Mouse (Mus musculus) adrenal gland, postnatal 4 days (tissue): ENCODE results near the gene Pabpc4. TPM values are rescaled to one million over a fixed set of nuclear protein-coding genes. Genes with fewer than 3 reads are reported as not detected.

ENCODE experiments used
- DNase-seq, 2 experiments: peaks; one replicate each; pipeline ENCODE4 v3.0.0; 2021 to 2022; ENCODE audit warnings: low spot score in 2 of 2, mixed read lengths in 2 of 2
- total RNA-seq, 2 experiments: library from RNA; stranded (reverse); gene quantifications; 2 replicates each; pipeline ENCODE4 v1.2.3; 2021

The Pabpc4 gene
- total RNA-seq, 2 experiments from 2014 or later, result 104 to 119 TPM

DNA sequence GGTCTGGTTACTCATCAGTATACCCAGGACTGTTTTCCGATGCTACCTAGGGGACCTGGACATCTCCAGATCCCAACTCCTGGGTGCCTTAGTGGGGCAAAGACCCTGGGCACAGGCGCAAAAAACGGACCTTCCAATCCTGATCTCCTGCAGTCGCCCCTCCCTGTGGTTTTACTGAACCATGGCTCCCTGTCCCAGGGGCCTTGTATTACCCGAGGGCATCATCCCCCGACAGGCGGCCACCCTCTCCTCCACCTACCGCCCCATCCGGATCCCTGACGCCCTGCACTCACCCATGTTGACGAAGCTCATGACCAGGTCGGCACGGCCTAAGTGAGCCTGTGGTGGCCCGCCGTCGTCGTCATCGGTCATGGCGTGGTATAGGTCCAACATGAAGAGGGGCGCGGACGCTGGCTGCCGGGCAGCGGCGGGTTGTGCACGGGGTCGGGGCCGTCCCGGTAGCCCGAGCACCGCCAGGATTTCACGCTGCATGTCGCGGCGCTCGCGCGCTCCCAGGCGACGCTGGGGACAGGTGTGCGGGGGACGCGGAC lies 80.0 kb downstream of the Pabpc4 start:
- no peak for DNase-seq

DNA sequence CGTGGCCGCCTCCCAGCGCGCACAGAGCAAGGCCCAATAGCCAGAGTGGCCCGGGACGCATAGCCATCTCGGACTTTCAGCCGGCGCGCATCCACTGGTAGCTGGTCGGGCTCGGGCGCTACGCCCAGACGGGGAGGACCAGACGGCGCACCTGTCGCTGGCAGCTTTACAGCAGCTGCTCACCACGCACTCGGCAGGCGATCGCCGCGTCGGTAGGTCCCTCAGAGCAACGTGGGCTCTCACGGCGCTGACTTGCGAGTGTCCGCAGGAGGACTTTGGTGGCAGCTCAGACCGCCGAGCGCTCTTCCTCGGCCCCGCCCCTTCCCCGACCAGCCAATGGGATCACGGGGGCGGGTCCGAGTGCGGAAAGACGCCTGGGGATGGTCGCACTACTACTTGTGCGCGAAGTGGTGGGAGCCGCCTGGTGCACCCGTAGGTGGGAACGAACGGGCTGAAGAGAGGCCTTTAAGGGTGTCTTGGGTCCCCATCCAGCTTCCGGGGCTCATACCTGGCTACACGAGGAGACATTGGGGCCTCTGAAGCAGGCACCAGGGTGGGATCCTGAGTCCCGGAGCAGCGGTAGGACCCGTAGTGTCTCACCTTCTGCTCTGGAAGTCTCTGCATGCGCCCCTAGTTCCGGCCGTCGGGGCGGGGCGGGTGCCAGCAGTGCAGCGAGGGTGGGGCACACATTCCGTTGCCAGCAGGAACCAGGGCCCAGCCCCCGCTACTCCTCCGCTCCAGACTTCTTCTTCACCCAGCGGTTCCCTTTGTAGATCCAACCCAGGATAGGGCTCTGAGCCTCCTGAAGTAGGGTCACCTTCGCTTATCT lies 80.7 kb downstream of the Pabpc4 start, which contains the start of gene Bmp8a:
Gene Bmp8a (minus strand): TSS at position 611 of the 829 bp plus-strand sequence.
- peak in 1 of 2 experiments; percentile 47 for DNase-seq

- DNase-seq, result no peak
Observed at GRCm38 (mm10) chr4:123343471-123343789, 81.3 kb downstream of the Pabpc4 start.

Other genes with a start within 250 kb of the Pabpc4 start
- 10 to 100 TPM; 19.1 to 19.7 TPM for gene Trit1, start 245.8 kb upstream of the Pabpc4 start, total RNA-seq
- under 1 TPM in 1 of 2 experiments, not detected in 1; 0.20 TPM for gene Bmp8b, start 157.2 kb upstream of the Pabpc4 start, total RNA-seq
- not detected for gene Oxct2b, start 146.1 kb upstream of the Pabpc4 start, total RNA-seq
- 10 to 100 TPM; 57.1 to 57.8 TPM for gene Ppie, start 122.4 kb upstream of the Pabpc4 start, total RNA-seq
- gene Hpcal4, start 79.1 kb upstream of the Pabpc4 start, total RNA-seq, result 1 to 10 TPM; 3.1 to 5.5 TPM
- 10 to 100 TPM; 15.3 to 15.7 TPM for gene Nt5c1a, start 60.8 kb upstream of the Pabpc4 start, total RNA-seq
- 10 to 100 TPM; 12.4 to 17.6 TPM for gene Heyl, start 28.8 kb upstream of the Pabpc4 start, total RNA-seq
- not detected for gene Oxct2a, start 61.3 kb downstream of the Pabpc4 start, total RNA-seq
- not detected for gene Bmp8a, start 80.9 kb downstream of the Pabpc4 start, total RNA-seq